Mouse (Mus musculus): ENCODE measurements at regions not wholly inside any gene's neighbourhood (a gene's known extent, or its start where the extent isn't known, plus 50 kb on each side); places are given as distances from the start of the nearest gene placed in this dataset.
A peak's percentile ranks its signal among the peaks of the same experiment; 100 is the strongest.
"Not testable (repeated sequence)": the region's sequence is repeated elsewhere in the genome, so short reads cannot be mapped to it uniquely, and the experiment has no call there.

GRCm38 (mm10) chr16:68209684-68210083 is 589.0 kb upstream of the Cadm2 start:
- DNase-seq, result not testable (repeated sequence)

GRCm38 (mm10) chr16:68204908-68205307 is 584.2 kb upstream of the Cadm2 start:
- not testable (repeated sequence) for DNase-seq

GRCm38 (mm10) chr16:68164645-68165044 is 543.9 kb upstream of the Cadm2 start:
- DNase-seq, result peak; percentile 30

DNA sequence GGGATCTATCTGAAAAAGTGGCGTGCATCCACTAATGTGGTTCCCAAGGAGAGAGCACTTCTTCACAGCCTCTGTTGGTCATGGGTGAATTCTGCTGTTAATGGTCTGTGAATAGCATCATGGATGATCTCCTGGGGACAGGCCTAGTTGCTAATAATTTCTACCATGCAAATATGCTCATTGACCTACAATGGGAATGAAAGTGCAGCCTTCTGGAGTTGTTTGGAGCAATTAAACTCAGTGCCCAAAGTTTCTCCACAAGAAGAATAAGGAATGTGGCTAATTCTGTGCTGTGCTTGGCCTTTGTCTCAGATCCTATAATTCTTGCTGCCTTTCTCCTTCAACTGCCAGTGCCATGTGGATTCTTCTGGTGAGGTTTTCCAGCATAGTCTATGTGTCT is 532.8 kb upstream of the Cadm2 start:
- no peak for DNase-seq
